Mouse (Mus musculus): ENCODE measurements around the gene Galm. TPM values are rescaled to one million over a fixed set of nuclear protein-coding genes. Genes with fewer than 3 reads are reported as not detected.
"Not testable (repeated sequence)": the region's sequence is repeated elsewhere in the genome, so short reads cannot be mapped to it uniquely, and the experiment has no call there.

Gene Galm
- polyA plus RNA-seq, 1 experiment from 2014 or later: 31.9 TPM

- Histone ChIP-seq H3K36me3 (replicated peaks) (no peaks in the 10 kb centered on the region), H3K9ac (no peak overlapping the region), H3K27me3 (0 out of 2 replicates have a peak, but pooled peaks cover 4% of the 10 kb centered on the region), H3K4me2 (no peak overlapping the region), H3K9me3 (replicated peaks) (no peaks in the 10 kb centered on the region), H3K27ac (replicated peaks) (no peak overlapping the region), H3K4me3 (replicated peaks) (no peak overlapping the region), H3K4me1 (replicated peaks) (peaks cover 17% of the 10 kb centered on the region)
- ATAC-seq (ENCODE audit: insufficient read depth): no peak
- WGBS (ENCODE audit: insufficient replicate concordance): 63% methylated on average over 2 of the region's 2 CpGs
Observed at GRCm38 (mm10) chr17:80220131-80220530, 92.9 kb downstream of the Galm start.

DNA sequence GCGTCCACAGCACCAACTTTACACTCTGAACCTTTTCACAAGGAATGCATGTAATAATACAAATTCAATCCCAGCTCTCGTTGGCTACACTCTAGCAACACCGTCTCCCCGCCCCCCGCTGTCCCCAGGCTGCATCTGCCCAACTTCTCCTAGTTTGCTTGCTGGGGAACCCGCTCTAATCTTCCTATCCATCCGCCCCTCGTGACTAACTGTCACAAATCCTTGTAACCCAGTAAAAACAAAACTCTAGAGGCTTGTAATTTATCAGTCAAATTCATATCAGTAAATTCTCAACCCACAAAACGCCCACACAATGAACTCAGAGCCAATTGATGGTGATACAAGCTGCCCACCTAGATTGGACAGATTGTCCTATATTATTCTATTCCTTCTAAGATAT is 93.9 kb downstream of the Galm start:
- no peak overlapping the region for H3K27ac ChIP-seq (replicated peaks)
- no peaks in the 10 kb centered on the region for H3K9me3 ChIP-seq (replicated peaks)
- H3K4me1 ChIP-seq (replicated peaks): peaks cover 21% of the 10 kb centered on the region
- H3K4me3 ChIP-seq (replicated peaks): no peak overlapping the region
- no peak overlapping the region for H3K9ac ChIP-seq
- 0 out of 2 replicates have a peak, but pooled peaks cover 4% of the 10 kb centered on the region for H3K27me3 ChIP-seq
- no peak for ATAC-seq (ENCODE audit: insufficient read depth)
- no peak overlapping the region for H3K4me2 ChIP-seq
- H3K36me3 ChIP-seq (replicated peaks): no peaks in the 10 kb centered on the region
- 40% methylated on average over 9 of the region's 9 CpGs for WGBS (ENCODE audit: insufficient replicate concordance)

DNA sequence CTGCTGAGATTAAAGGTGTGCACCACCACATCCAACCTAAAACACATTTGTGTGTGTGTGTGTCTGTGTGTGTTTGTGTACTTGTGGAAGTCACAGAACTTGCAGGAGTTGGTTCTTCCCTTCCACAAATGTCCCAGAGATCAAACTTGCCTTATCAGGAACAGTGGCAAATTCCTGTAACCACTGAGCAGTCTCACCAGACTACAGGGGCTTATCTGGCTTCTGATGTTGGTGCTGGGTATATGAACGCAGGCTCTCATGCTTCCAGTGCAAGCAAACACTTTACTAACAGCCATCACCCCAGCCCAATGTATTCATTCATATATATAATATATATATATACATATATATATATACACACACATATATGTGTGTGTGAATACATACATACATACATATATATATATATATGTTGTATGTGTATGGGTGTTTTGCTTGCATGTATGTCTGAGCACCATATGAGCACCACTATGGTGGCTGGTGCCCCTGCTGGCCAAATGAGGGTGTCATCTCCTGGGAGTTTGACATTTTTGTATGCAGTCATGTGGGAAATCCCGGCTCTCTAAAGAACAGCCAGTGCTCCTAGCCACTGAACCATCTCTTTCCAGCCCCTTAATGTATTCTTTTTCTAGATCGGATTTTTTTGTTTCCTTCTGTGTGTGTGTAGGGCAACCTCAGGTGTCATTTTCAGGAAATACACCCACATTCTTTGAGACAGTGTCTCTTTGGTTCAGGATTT is 94.8 kb downstream of the Galm start:
- Histone ChIP-seq H3K4me3 (replicated peaks) (no peak overlapping the region), H3K9ac (no peak overlapping the region), H3K36me3 (replicated peaks) (0 out of 2 replicates have a peak, but pooled peaks cover 2% of the 10 kb centered on the region), H3K4me1 (replicated peaks) (peaks cover 21% of the 10 kb centered on the region), H3K27me3 (0 out of 2 replicates have a peak, but pooled peaks cover 2% of the 10 kb centered on the region), H3K27ac (replicated peaks) (no peak overlapping the region), H3K9me3 (replicated peaks) (no peaks in the 10 kb centered on the region), H3K4me2 (no peak overlapping the region)
- ATAC-seq (ENCODE audit: insufficient read depth): no peak
- 34% methylated on average over 3 of the region's 3 CpGs for WGBS (ENCODE audit: insufficient replicate concordance)

DNA sequence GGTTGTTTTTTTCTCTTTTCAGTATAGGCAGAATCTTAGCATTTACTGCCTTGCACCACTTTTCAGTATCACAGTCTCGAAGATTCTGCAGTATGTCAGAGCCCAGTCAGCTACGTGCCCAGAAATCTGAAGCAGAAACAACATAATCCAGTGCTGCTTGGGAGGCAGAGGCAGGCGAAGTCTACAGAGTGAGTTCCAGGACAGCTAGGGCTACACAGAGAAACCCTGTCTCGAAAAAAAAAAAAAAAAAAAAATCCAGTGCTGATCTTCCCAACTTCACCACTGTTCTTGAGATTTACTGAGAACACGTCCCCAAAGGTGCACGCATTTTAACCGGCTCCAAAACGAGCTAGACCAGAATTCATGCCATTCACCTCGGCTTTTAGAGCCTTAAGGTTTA is 96.6 kb downstream of the Galm start:
- Histone ChIP-seq H3K27me3 (no peaks in the 10 kb centered on the region), H3K9me3 (replicated peaks) (no peaks in the 10 kb centered on the region), H3K4me2 (peak overlapping the region; percentile 84), H3K27ac (replicated peaks) (peak overlapping the region; percentile 86), H3K4me3 (replicated peaks) (peak overlapping the region; percentile 74), H3K9ac (peak overlapping the region; percentile 73), H3K36me3 (replicated peaks) (peaks cover 10% of the 10 kb centered on the region; the same call in 1 of the 2 replicates), H3K4me1 (replicated peaks) (peaks cover 21% of the 10 kb centered on the region)
- peak; percentile 35 for ATAC-seq (ENCODE audit: insufficient read depth)
- 6% methylated on average over 9 of the region's 9 CpGs for WGBS (ENCODE audit: insufficient replicate concordance)

DNA sequence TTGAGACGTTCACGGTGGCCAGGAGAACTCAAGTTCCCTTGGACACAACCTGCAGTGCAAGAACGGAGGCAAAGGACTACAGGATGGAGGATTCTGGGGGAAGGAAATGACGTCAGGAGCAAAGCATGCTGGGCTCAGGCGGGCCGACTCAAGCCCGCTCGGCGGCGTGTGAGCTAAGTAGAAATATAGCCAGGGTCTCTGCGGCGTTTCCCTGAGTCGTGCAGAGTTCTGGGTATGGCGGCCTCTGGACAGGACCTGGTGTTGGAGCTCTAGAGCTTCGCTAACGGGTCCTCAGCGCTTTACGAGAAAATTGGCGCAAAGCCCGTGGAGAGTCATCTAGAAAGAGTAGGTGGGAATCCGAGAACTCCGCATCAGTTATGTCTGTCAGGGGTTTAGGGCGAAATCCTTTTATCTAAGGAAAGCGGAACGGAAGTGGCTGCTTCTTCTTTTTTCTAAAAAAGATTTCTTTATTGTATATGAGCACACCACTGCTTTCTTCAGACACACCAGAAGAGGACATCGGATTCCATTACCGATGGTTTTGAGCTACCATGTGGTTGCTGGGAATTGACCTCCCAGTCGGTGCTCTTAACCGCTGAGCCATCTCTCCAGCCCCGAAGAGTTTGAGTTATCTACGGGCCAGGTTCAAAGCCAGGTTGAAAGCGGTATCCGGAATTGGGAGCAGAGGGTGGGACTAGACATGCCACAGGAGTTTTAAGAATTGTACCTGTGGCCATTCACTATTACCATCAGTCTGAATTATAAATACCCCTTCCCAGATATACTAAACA is 97.2 kb downstream of the Galm start, which contains the start of gene Gemin6:
TSS of gene Gemin6 (plus strand) at position 116 of the 791 bp plus-strand sequence.
- Histone ChIP-seq H3K9me3 (replicated peaks) (no peaks in the 10 kb centered on the region), H3K36me3 (replicated peaks) (peaks cover 16% of the 10 kb centered on the region; the same call in 1 of the 2 replicates), H3K9ac (peak within 1 kb of the TSS; percentile 73), H3K27me3 (no peaks in the 10 kb centered on the region), H3K4me1 (replicated peaks) (peaks cover 21% of the 10 kb centered on the region), H3K4me2 (peak within 1 kb of the TSS; percentile 84), H3K4me3 (replicated peaks) (peak within 1 kb of the TSS; percentile 74), H3K27ac (replicated peaks) (peak within 1 kb of the TSS; percentile 86)
- under 1% methylated on average over 33 of the region's 33 CpGs for WGBS (ENCODE audit: insufficient replicate concordance)
- ATAC-seq (ENCODE audit: insufficient read depth): peak; percentile 95

GRCm38 (mm10) chr17:80225142-80225541 is 97.9 kb downstream of the Galm start:
- WGBS (ENCODE audit: insufficient replicate concordance): 33% methylated on average over 5 of the region's 5 CpGs
- Histone ChIP-seq H3K4me1 (replicated peaks) (peaks cover 21% of the 10 kb centered on the region), H3K27ac (replicated peaks) (peak overlapping the region; percentile 86), H3K9ac (peak overlapping the region; percentile 73), H3K4me3 (replicated peaks) (peak overlapping the region; percentile 74), H3K4me2 (peak overlapping the region; percentile 84), H3K36me3 (replicated peaks) (peaks cover 16% of the 10 kb centered on the region; the same call in 1 of the 2 replicates)
- not testable (repeated sequence) for H3K9me3 ChIP-seq (replicated peaks); ATAC-seq (ENCODE audit: insufficient read depth); H3K27me3 ChIP-seq

GRCm38 (mm10) chr17:80229396-80229795 is 102.1 kb downstream of the Galm start:
- no peak overlapping the region for H3K9ac ChIP-seq
- peaks cover 22% of the 10 kb centered on the region for H3K4me1 ChIP-seq (replicated peaks)
- H3K36me3 ChIP-seq (replicated peaks): peaks cover 16% of the 10 kb centered on the region; the same call in 1 of the 2 replicates
- H3K4me2 ChIP-seq: no peak overlapping the region
- no peaks in the 10 kb centered on the region for H3K9me3 ChIP-seq (replicated peaks)
- no peak overlapping the region for H3K27ac ChIP-seq (replicated peaks)
- WGBS (ENCODE audit: insufficient replicate concordance): 68% methylated on average over 2 of the region's 2 CpGs
- ATAC-seq (ENCODE audit: insufficient read depth): no peak
- H3K27me3 ChIP-seq: no peaks in the 10 kb centered on the region
- H3K4me3 ChIP-seq (replicated peaks): no peak overlapping the region

DNA sequence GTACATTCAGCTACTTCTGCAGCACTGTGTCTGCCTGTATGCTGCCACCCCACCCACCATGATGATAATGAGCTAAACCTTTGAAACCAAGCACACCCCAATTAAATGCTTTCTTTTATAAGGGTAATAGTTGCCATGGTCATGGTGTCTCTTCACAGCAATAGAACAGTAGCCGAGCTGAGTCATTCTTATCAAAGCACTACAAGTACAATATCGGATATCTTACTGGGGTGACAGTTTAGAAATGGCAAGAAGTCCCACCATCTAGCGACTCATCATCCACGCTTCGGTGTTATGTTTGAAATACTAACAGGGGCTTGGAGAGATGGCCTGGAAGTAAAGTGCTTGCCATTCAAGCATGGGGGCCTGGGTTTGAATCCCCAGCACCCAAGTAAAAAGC is 106.6 kb downstream of the Galm start:
- ATAC-seq (ENCODE audit: insufficient read depth): no peak
- no peak overlapping the region for H3K4me2 ChIP-seq
- H3K27ac ChIP-seq (replicated peaks): 0 out of 2 replicates have a peak overlapping the region, but pooled peaks have one; percentile 11
- no peaks in the 10 kb centered on the region for H3K27me3 ChIP-seq
- no peak overlapping the region for H3K4me3 ChIP-seq (replicated peaks)
- H3K9ac ChIP-seq: no peak overlapping the region
- 73% methylated on average over 5 of the region's 5 CpGs for WGBS (ENCODE audit: insufficient replicate concordance)
- peaks cover 13% of the 10 kb centered on the region for H3K4me1 ChIP-seq (replicated peaks)
- H3K36me3 ChIP-seq (replicated peaks): peaks cover 13% of the 10 kb centered on the region; the same call in 1 of the 2 replicates
- H3K9me3 ChIP-seq (replicated peaks): no peaks in the 10 kb centered on the region

DNA sequence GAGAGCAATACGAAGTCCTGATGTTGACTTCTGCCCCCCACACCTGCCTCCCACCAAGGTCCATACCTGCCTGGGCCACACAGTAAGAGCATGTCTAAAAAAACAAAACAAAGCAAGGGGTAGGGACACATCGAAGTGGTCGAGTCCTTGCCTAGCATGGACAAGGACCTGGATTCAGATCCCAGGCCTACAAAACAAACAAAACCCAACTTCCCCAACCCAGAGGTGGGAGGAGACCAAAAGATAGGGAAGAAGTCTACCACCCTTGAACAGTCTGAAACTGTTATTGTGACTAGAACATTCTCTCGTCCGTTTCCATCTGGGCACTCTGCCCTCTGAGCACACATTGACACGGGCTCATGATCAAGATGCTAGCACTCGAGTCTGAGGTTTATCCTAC is 107.1 kb downstream of the Galm start:
- no peak for ATAC-seq (ENCODE audit: insufficient read depth)
- 65% methylated on average over 7 of the region's 7 CpGs for WGBS (ENCODE audit: insufficient replicate concordance)
- Histone ChIP-seq H3K36me3 (replicated peaks) (peaks cover 12% of the 10 kb centered on the region; the same call in 1 of the 2 replicates), H3K9ac (no peak overlapping the region), H3K9me3 (replicated peaks) (no peaks in the 10 kb centered on the region), H3K27ac (replicated peaks) (no peak overlapping the region), H3K4me3 (replicated peaks) (no peak overlapping the region), H3K4me1 (replicated peaks) (peaks cover 13% of the 10 kb centered on the region), H3K27me3 (no peaks in the 10 kb centered on the region), H3K4me2 (no peak overlapping the region)
